Mouse (Mus musculus) lung, postnatal 0 days (tissue): ENCODE data around the gene Pttg1ip. TPM values are rescaled to one million over a fixed set of nuclear protein-coding genes. Genes with fewer than 3 reads are reported as not detected.
A peak's percentile ranks its signal among the peaks of the same experiment; 100 is the strongest.

ENCODE experiments used
- ATAC-seq: fragments of 200-750 bp; cut with Nextera tagmentation; 2 replicates; pipeline ENCODE4 v1.8.0; 2017; ENCODE audit warnings: moderate library complexity
- DNase-seq: peaks from one replicate; pipeline ENCODE4 v3.0.0-alpha.2; 2016; ENCODE audit warnings: low spot score
- H3K27ac ChIP-seq: fragments of 300-500 bp; sonication (generic); 2 replicates; pipeline ENCODE4 v1.5.1; 2014; ENCODE audit warnings: antibody characterized with exemption, mild to moderate bottlenecking, low read length, mixed read lengths
- H3K27me3 ChIP-seq: fragments of 300-500 bp; sonication (generic); replicated peaks from 2 replicates; pipeline ENCODE4 v1.6.1; 2014; ENCODE audit warnings: low read length, mixed read lengths; ENCODE audit not compliant: insufficient read depth
- H3K36me3 ChIP-seq: fragments of 300-500 bp; sonication (generic); 2 replicates; pipeline ENCODE4 v1.6.1; 2014; ENCODE audit warnings: low read length, mixed read lengths; ENCODE audit not compliant: insufficient read depth
- H3K4me1 ChIP-seq: fragments of 300-500 bp; sonication (generic); 2 replicates; pipeline ENCODE4 v1.6.1; 2014; ENCODE audit warnings: antibody characterized with exemption, low read depth, low read length, mixed read lengths; ENCODE audit not compliant: insufficient read depth
- H3K4me2 ChIP-seq: fragments of 300-500 bp; sonication (generic); replicated peaks from 2 replicates; pipeline ENCODE4 v1.6.1; 2014; ENCODE audit warnings: low read depth, mild to moderate bottlenecking, low read length, moderate library complexity, mixed read lengths
- H3K4me3 ChIP-seq: fragments of 300-500 bp; sonication (generic); 2 replicates; pipeline ENCODE4 v1.5.1; 2014; ENCODE audit warnings: low read depth, low read length
- H3K9ac ChIP-seq: fragments of 300-500 bp; sonication (generic); replicated peaks from 2 replicates; pipeline ENCODE4 v1.6.1; 2014; ENCODE audit warnings: low read depth, mild to moderate bottlenecking
- H3K9me3 ChIP-seq: fragments of 300-500 bp; sonication (generic); 2 replicates; pipeline ENCODE4 v1.6.1; 2016; ENCODE audit warnings: low read length, mixed read lengths
- CTCF ChIP-seq: IDR thresholded peaks from 2 replicates; pipeline ENCODE4 v1.5.1; 2016; ENCODE audit warnings: antibody characterized with exemption, mild to moderate bottlenecking
- EP300 ChIP-seq: IDR thresholded peaks from 2 replicates; pipeline ENCODE4 v1.6.1; 2016; ENCODE audit warnings: antibody characterized with exemption, mild to moderate bottlenecking, control low read depth
- WGBS: fragments of 180-500 bp; shearing (Covaris S2); extraction: QIAGEN DNeasy Blood & Tissue Kit; methylation state at CpG from one replicate; pipeline ENCODE4 v1.1.7; 2014; 5-methylcytosine and 5-hydroxymethylcytosine counted together
- polyA plus RNA-seq: library from polyadenylated mRNA; unstranded; fragments of >200 nt; fragmentation: Nextera tagmentation; extraction: Ambion mirVana; gene quantifications from 2 replicates; pipeline ENCODE4 v1.2.1, GENCODE M21; 2015

The Pttg1ip gene
- polyA plus RNA-seq, 1 experiment from 2014 or later = 207 TPM

GRCm38 (mm10) chr10:77561508-77561907 is 20.0 kb upstream of the Pttg1ip start:
- WGBS = 59% methylated on average over 2 of the region's 2 CpGs
- Histone ChIP-seq H3K9ac (no peak overlapping the region), H3K27me3 (no peaks in the 10 kb centered on the region), H3K4me3 (no peak overlapping the region), H3K4me2 (no peak overlapping the region), H3K36me3 (no peaks in the 10 kb centered on the region), H3K9me3 (no peaks in the 10 kb centered on the region), H3K27ac (no peak overlapping the region), H3K4me1 (no peaks in the 10 kb centered on the region)
- TF ChIP-seq EP300 (no peak), CTCF (no peak)
- ATAC-seq (no peak), DNase-seq (no peak)

- no peak for DNase-seq
- Histone ChIP-seq H3K4me3 (no peak overlapping the region), H3K9ac (no peak overlapping the region), H3K9me3 (no peaks in the 10 kb centered on the region), H3K4me2 (no peak overlapping the region), H3K4me1 (no peaks in the 10 kb centered on the region), H3K27me3 (no peaks in the 10 kb centered on the region), H3K36me3 (no peaks in the 10 kb centered on the region), H3K27ac (no peak overlapping the region)
- 70% methylated on average over 8 of the region's 8 CpGs for WGBS
- no peak for TF ChIP-seq EP300
- TF ChIP-seq CTCF = no peak
- no peak for ATAC-seq
Measured at GRCm38 (mm10) chr10:77565005-77565404, 16.5 kb upstream of the Pttg1ip start.

GRCm38 (mm10) chr10:77566651-77567050 is 14.9 kb upstream of the Pttg1ip start:
- TF ChIP-seq CTCF (peak; percentile 94), EP300 (no peak)
- Histone ChIP-seq H3K27me3 (no peaks in the 10 kb centered on the region), H3K4me2 (no peak overlapping the region), H3K4me1 (no peaks in the 10 kb centered on the region), H3K36me3 (no peaks in the 10 kb centered on the region), H3K27ac (no peak overlapping the region), H3K9me3 (no peaks in the 10 kb centered on the region), H3K9ac (no peak overlapping the region), H3K4me3 (no peak overlapping the region)
- 32% methylated on average over 8 of the region's 8 CpGs for WGBS
- DNase-seq (peak; percentile 86), ATAC-seq (peak; percentile 78)

- DNase-seq = no peak
- no peak for TF ChIP-seq CTCF
- TF ChIP-seq EP300 = no peak
- H3K9me3 ChIP-seq = no peaks in the 10 kb centered on the region
Measured at GRCm38 (mm10) chr10:77569481-77569880, 12.0 kb upstream of the Pttg1ip start.

GRCm38 (mm10) chr10:77569973-77570658 is 11.4 kb upstream of the Pttg1ip start:
- DNase-seq (peak; percentile 36), ATAC-seq (peak; percentile 47)
- Histone ChIP-seq H3K9ac (no peak overlapping the region), H3K36me3 (no peaks in the 10 kb centered on the region), H3K9me3 (no peaks in the 10 kb centered on the region), H3K4me1 (no peaks in the 10 kb centered on the region), H3K4me3 (no peak overlapping the region), H3K27ac (no peak overlapping the region), H3K27me3 (no peaks in the 10 kb centered on the region), H3K4me2 (no peak overlapping the region)
- WGBS = 29% methylated on average over 6 of the region's 6 CpGs
- TF ChIP-seq EP300 = no peak

More at GRCm38 (mm10) chr10:77569481-77569880, 12.0 kb upstream of the Pttg1ip start:
- H3K9ac ChIP-seq = no peak overlapping the region
- no peaks in the 10 kb centered on the region for H3K4me1 ChIP-seq
- no peak overlapping the region for H3K27ac ChIP-seq
- H3K4me2 ChIP-seq = no peak overlapping the region
- H3K4me3 ChIP-seq = no peak overlapping the region
- ATAC-seq = no peak
- H3K36me3 ChIP-seq = no peaks in the 10 kb centered on the region
- H3K27me3 ChIP-seq = no peaks in the 10 kb centered on the region
- 37% methylated on average over 7 of the region's 7 CpGs for WGBS

GRCm38 (mm10) chr10:77572225-77572624 is 9.3 kb upstream of the Pttg1ip start:
- no peak overlapping the region for H3K4me2 ChIP-seq
- no peak overlapping the region for H3K4me3 ChIP-seq
- 23% methylated on average over 3 of the region's 3 CpGs for WGBS
- H3K27ac ChIP-seq = no peak overlapping the region
- peak; percentile 64 for TF ChIP-seq CTCF
- TF ChIP-seq EP300 = no peak
- H3K36me3 ChIP-seq = no peaks in the 10 kb centered on the region
- no peak overlapping the region for H3K9ac ChIP-seq
- H3K9me3 ChIP-seq = no peaks in the 10 kb centered on the region
- DNase-seq (no peak), ATAC-seq (no peak)
- no peaks in the 10 kb centered on the region for H3K4me1 ChIP-seq
- H3K27me3 ChIP-seq = no peaks in the 10 kb centered on the region

GRCm38 (mm10) chr10:77573162-77573561 is 8.4 kb upstream of the Pttg1ip start:
- no peak for ATAC-seq
- no peaks in the 10 kb centered on the region for H3K4me1 ChIP-seq
- H3K4me3 ChIP-seq = no peak overlapping the region
- WGBS = 57% methylated on average over 1 of the region's 1 CpGs
- H3K27me3 ChIP-seq = no peaks in the 10 kb centered on the region
- H3K9ac ChIP-seq = no peak overlapping the region
- H3K27ac ChIP-seq = no peak overlapping the region
- no peak for TF ChIP-seq EP300
- no peak for TF ChIP-seq CTCF
- no peak for DNase-seq
- no peaks in the 10 kb centered on the region for H3K36me3 ChIP-seq
- H3K4me2 ChIP-seq = no peak overlapping the region
- no peaks in the 10 kb centered on the region for H3K9me3 ChIP-seq
